Mouse (Mus musculus) stomach, embryonic 16.5 days (tissue): ENCODE data around the gene Klrg2. TPM values are rescaled to one million over a fixed set of nuclear protein-coding genes. Genes with fewer than 3 reads are reported as not detected.
"Not testable (repeated sequence)": the region's sequence is repeated elsewhere in the genome, so short reads cannot be mapped to it uniquely, and the experiment has no call there.

Experiments
- ATAC-seq: fragments of 200-750 bp; cut with Nextera tagmentation; 2 replicates; pipeline ENCODE4 v1.8.0; 2017; ENCODE audit warnings: moderate number of reproducible peaks, moderate TSS enrichment; ENCODE audit not compliant: insufficient read depth, low FRiP score
- H3K27ac ChIP-seq: fragments of 300-500 bp; sonication (generic); 2 replicates; pipeline ENCODE4 v1.5.1; 2014; ENCODE audit warnings: low read length
- H3K27me3 ChIP-seq: fragments of 300-500 bp; sonication (generic); 2 replicates; pipeline ENCODE4 v1.6.1; 2014; ENCODE audit warnings: low read length, control low read depth, mixed read lengths; ENCODE audit not compliant: control insufficient read depth, insufficient read depth
- H3K36me3 ChIP-seq: fragments of 300-500 bp; sonication (generic); 2 replicates; pipeline ENCODE4 v1.6.1; 2014; ENCODE audit warnings: low read length; ENCODE audit not compliant: control insufficient read depth, insufficient read depth
- H3K4me1 ChIP-seq: fragments of 300-500 bp; sonication (generic); 2 replicates; pipeline ENCODE4 v1.6.1; 2014; ENCODE audit warnings: low read length, control low read depth, mixed read lengths; ENCODE audit not compliant: control insufficient read depth, insufficient read depth
- H3K4me2 ChIP-seq: fragments of 300-500 bp; sonication (generic); 2 replicates; pipeline ENCODE4 v1.6.1; 2014; ENCODE audit warnings: low read depth, low read length, mixed read lengths
- H3K4me3 ChIP-seq: fragments of 300-500 bp; sonication (generic); replicated peaks from 2 replicates; pipeline ENCODE4 v1.5.1; 2014; ENCODE audit warnings: mild to moderate bottlenecking, low read length
- H3K9ac ChIP-seq: fragments of 300-500 bp; sonication (generic); 2 replicates; pipeline ENCODE4 v1.6.1; 2014; ENCODE audit warnings: low read length
- H3K9me3 ChIP-seq: fragments of 300-500 bp; sonication (generic); replicated peaks from 2 replicates; pipeline ENCODE4 v1.6.1; 2016; ENCODE audit warnings: low read length, control low read depth; ENCODE audit not compliant: control insufficient read depth
- WGBS: fragments of 180-500 bp; shearing (Covaris S2); extraction: QIAGEN DNeasy Blood & Tissue Kit; methylation state at CpG from one replicate; pipeline ENCODE4 v1.1.7; 2014; 5-methylcytosine and 5-hydroxymethylcytosine counted together
- polyA plus RNA-seq: library from polyadenylated mRNA; unstranded; fragments of >200 nt; fragmentation: Nextera tagmentation; extraction: Ambion mirVana; gene quantifications from 2 replicates; pipeline ENCODE4 v1.2.1, GENCODE M21; 2015

Gene Klrg2
- 1.5 and 1.9 TPM in 2 replicates for polyA plus RNA-seq

DNA sequence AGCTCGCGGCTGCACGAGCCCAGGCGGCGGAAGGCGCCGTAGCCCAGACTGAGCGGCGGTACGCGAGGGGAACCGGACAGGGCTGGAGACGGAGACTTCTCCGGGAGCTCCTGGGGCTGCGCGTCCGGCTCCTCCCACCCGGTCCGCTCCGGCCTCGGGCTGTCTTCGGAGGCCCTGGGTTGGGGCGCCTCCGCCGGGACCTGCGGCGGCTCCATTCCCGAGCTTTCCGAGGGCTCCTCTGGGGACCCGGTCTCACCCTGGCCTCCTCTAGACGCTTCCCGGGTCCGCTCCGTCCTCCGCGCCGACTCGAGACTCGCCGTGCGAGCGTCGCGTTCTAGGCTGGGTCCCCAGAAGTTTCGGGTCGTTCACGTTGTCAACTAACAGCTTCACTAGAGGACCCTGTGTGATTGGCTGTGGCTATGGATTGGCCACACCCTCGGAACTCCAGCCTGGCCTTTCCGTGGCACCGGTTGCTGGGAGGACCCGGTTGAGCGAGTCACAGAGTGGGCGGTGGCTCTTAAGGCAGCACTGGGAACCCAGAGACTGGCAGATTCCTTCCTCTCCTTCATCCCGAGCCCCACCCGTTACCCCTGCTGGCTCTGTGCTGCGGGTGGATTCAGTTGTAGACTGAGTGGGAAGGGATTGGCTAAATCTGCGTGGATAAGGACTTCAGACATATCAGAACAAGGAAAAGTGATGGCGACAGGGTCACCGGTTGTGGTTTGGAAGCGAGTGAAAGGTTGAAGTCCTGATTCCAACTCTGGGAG lies at the start of gene Klrg2:
TSS of gene Klrg2 (minus strand) at position 391 of the 767 bp plus-strand sequence.
- no peak within 1 kb of the TSS for H3K27ac ChIP-seq
- peaks cover 69% of the 10 kb centered on the region for H3K27me3 ChIP-seq
- H3K9ac ChIP-seq = peak within 1 kb of the TSS; percentile 64
- H3K4me2 ChIP-seq = peak within 1 kb of the TSS; percentile 98
- no peaks in the 10 kb centered on the region for H3K36me3 ChIP-seq
- ATAC-seq = peak; percentile 85
- H3K9me3 ChIP-seq = no peaks in the 10 kb centered on the region
- peaks cover 10% of the 10 kb centered on the region; the same call in 1 of the 2 replicates for H3K4me1 ChIP-seq
- peak within 1 kb of the TSS; percentile 59 for H3K4me3 ChIP-seq
- WGBS = 2% methylated on average over 60 of the region's 60 CpGs

DNA sequence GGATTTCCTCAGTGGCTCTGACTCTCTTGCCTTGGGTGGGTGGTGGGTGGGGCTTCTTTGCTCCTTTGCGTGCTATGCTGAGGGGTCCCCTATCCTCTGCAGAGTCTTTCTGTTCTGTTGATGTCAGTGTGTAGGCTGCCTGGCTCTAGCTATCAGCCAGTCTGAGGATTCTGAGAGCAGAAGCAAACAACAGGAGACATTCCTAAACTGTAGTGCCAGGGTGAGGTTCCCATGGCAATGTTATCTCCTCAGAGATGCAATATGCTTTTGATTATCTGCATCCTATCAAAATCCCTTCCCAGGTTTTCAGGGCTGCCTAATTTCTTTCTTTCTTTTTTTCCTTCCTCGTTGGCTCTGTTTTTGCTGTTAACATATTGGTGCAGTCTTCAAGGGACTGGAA lies 45.5 kb upstream of the Klrg2 start:
- H3K4me1 ChIP-seq = no peaks in the 10 kb centered on the region
- no peak overlapping the region for H3K27ac ChIP-seq
- H3K27me3 ChIP-seq = no peaks in the 10 kb centered on the region
- no peak overlapping the region for H3K4me2 ChIP-seq
- no peak for ATAC-seq
- H3K9me3 ChIP-seq = no peaks in the 10 kb centered on the region
- H3K9ac ChIP-seq = no peak overlapping the region
- H3K36me3 ChIP-seq = no peaks in the 10 kb centered on the region
- WGBS = 77% methylated on average over 2 of the region's 2 CpGs
- H3K4me3 ChIP-seq = no peak overlapping the region

DNA sequence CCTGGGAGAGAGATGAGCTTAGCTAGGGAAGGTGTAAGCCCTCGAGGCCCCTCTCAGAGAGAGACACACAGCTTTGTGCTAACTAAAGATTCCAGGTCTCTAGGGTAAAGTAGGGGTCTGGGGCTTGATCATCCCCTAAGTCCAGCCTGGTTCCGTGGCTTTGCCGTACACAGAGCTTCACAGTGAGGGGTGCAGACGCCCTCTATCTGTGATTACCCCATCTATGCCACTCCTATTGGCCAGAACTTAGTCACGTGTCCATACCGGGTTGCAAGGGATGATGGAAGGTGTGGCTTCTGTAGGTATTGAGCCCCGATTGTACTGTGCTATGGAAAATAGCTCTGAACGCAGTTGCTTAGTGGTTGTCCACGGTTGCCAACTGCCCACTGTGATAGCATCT lies 40.6 kb upstream of the Klrg2 start:
- Histone ChIP-seq H3K9me3 (no peaks in the 10 kb centered on the region), H3K9ac (no peak overlapping the region), H3K4me2 (no peak overlapping the region), H3K4me3 (no peak overlapping the region), H3K27ac (no peak overlapping the region), H3K4me1 (no peaks in the 10 kb centered on the region), H3K36me3 (no peaks in the 10 kb centered on the region), H3K27me3 (no peaks in the 10 kb centered on the region)
- no peak for ATAC-seq
- WGBS = 72% methylated on average over 9 of the region's 9 CpGs

DNA sequence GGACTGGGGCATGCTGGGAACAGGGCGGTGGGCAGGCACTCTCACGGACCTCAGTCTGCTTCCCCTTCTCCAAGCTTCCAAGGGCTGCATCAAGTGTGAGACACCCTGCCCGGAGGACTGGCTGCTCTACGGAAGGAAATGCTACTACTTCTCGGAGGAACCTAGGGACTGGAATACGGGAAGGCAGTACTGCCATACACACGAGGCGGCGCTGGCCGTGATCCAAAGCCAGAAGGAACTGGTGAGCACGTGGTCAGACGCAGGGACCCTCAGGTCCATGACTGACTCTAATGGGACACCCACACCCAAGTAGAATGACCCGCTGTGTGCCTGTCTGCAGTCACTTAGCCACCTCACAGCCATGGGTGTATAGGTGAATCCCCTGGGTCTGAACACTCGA lies 39.7 kb upstream of the Klrg2 start:
- Histone ChIP-seq H3K4me1 (no peaks in the 10 kb centered on the region), H3K36me3 (no peaks in the 10 kb centered on the region), H3K27me3 (no peaks in the 10 kb centered on the region), H3K27ac (no peak overlapping the region), H3K4me3 (no peak overlapping the region), H3K4me2 (no peak overlapping the region), H3K9ac (no peak overlapping the region), H3K9me3 (no peaks in the 10 kb centered on the region)
- WGBS = 73% methylated on average over 14 of the region's 14 CpGs
- no peak for ATAC-seq

DNA sequence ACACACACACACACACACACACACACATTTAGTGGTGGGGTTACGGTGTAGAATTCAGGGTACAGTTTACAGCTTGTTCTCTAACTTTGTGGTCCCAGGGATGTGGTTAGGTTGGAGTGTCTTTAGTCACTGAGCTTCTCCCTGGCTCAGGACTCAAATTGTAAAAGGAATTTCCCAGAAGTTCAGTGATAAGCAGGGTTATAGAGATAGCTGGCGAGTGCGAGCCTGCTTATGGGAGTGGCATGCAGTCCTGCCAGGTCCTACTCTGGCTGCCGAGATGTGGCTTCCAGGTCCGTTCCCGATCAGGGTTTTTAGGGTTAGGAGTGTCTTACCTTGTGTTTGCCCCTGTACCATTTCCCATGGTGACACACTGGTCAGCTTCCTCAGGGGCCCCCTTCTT lies 39.2 kb upstream of the Klrg2 start:
- Histone ChIP-seq H3K4me2 (no peak overlapping the region), H3K27me3 (no peaks in the 10 kb centered on the region), H3K36me3 (no peaks in the 10 kb centered on the region), H3K4me1 (no peaks in the 10 kb centered on the region), H3K27ac (no peak overlapping the region), H3K4me3 (no peak overlapping the region), H3K9ac (no peak overlapping the region), H3K9me3 (no peaks in the 10 kb centered on the region)
- no peak for ATAC-seq
- 64% methylated on average over 6 of the region's 6 CpGs for WGBS

DNA sequence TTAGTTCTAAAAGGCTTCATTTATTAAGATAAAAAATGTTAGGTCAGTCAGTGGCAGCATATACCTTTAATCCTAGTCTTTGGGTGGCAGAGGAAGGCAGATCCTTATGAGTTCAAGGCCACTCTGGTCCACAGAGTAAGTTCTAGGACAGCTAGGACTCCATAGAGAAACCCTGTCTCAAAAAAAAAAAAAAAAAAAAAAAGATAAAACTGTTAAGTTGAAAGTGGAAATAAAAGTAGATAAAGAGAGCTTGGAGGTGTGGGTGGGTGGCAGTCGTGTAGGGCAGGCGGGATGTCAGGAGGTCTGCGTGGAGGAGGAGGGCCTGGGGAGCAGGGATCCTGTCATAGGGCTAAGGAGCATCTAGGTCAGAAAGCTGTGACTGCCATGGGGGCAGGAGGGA lies 35.0 kb upstream of the Klrg2 start:
- Histone ChIP-seq H3K4me2 (no peak overlapping the region), H3K36me3 (no peaks in the 10 kb centered on the region), H3K9ac (no peak overlapping the region), H3K9me3 (no peaks in the 10 kb centered on the region), H3K27me3 (no peaks in the 10 kb centered on the region), H3K4me1 (no peaks in the 10 kb centered on the region), H3K27ac (no peak overlapping the region), H3K4me3 (no peak overlapping the region)
- 82% methylated on average over 3 of the region's 3 CpGs for WGBS
- ATAC-seq = no peak

DNA sequence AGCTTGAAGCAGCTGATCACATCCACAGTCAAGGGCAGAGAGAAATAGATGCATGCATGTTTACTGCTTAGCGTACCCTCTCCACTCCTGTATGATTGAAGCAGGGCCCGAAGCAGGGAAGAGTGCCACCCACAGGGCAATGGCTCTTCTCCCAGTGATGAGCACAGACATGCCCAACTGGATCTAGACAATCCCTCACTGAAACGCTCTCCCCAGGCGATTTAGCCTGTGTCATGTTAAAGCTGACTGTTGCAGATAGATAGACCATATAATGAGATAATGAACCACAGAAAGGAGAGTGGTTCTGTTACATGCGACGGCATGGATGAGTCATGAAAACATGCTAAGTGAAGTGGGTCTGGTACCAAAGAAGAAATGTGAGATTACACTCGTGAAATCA lies 34.2 kb upstream of the Klrg2 start:
- Histone ChIP-seq H3K4me1 (no peaks in the 10 kb centered on the region), H3K9me3 (no peaks in the 10 kb centered on the region), H3K9ac (no peak overlapping the region), H3K36me3 (no peaks in the 10 kb centered on the region), H3K4me3 (no peak overlapping the region), H3K27ac (no peak overlapping the region), H3K4me2 (no peak overlapping the region), H3K27me3 (no peaks in the 10 kb centered on the region)
- WGBS = 79% methylated on average over 7 of the region's 7 CpGs
- ATAC-seq = no peak

DNA sequence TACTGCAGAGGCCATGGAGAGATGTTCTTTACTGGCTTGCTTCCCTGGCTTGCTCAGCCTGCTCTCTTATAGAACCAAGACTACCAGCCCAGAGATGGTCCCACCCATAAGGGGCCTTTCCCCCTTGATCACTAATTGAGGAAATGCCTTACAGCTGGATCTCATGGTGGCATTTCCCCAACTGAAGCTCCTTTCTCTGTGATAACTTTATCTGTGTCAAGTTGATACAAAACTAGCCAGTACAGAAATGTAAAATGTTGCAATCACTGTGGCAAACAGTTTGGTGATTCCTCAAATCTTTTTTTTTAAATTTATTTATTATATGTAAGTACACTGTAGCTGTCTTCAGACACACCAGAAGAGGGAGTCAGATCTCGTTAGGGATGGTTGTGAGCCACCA lies 33.4 kb upstream of the Klrg2 start:
- H3K4me3 ChIP-seq, H3K27me3 ChIP-seq, H3K27ac ChIP-seq, ATAC-seq, H3K9ac ChIP-seq, H3K4me1 ChIP-seq, H3K36me3 ChIP-seq, H3K4me2 ChIP-seq, H3K9me3 ChIP-seq: not testable (repeated sequence)
- 85% methylated on average over 1 of the region's 1 CpGs for WGBS

DNA sequence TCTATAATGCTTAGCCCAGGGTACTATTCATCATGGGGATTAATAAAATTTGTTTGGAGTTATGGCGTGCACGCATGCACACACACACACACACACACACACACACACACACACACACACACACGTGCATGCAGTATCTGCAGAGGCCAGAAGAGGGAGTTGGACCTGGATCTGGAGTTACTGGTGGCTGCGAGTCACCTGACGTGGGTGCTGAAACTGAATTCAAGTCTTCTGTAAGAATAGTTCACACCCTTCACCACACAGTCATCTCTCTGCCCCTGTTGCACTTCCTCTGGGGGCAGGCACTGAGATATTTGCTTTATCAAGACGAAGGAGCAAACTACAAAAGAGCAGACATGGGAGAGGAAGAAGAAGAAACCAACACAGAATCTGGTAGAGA lies 32.5 kb upstream of the Klrg2 start:
- Histone ChIP-seq H3K36me3 (no peaks in the 10 kb centered on the region), H3K27me3 (peaks cover 6% of the 10 kb centered on the region; the same call in 1 of the 2 replicates), H3K4me2 (no peak overlapping the region), H3K9ac (no peak overlapping the region), H3K9me3 (no peaks in the 10 kb centered on the region), H3K4me3 (no peak overlapping the region), H3K4me1 (no peaks in the 10 kb centered on the region), H3K27ac (no peak overlapping the region)
- ATAC-seq = no peak
- 66% methylated on average over 6 of the region's 6 CpGs for WGBS
